Mouse (Mus musculus): ENCODE measurements around the gene Nmd3. TPM values are rescaled to one million over a fixed set of nuclear protein-coding genes. Genes with fewer than 3 reads are reported as not detected.

Gene Nmd3
- total and polyA plus RNA-seq, 2 experiments from 2014 or later = 8.0 to 56.0 TPM

GRCm38 (mm10) chr3:69722187-69722867, 542 bp downstream of the Nmd3 start:
- peak overlapping the region; percentile 75 for H3K4me2 ChIP-seq (ENCODE audit: low read depth, low read length, poor library complexity, severe bottlenecking)
- H3K9me3 ChIP-seq (ENCODE audit: low read length) = no peaks in the 10 kb centered on the region
- under 1% methylated on average over 51 of the region's 58 CpGs for WGBS
- H3K4me1 ChIP-seq (ENCODE audit: insufficient read depth, low read length) = peaks cover 6% of the 10 kb centered on the region; the same call in 1 of the 2 replicates
- peak overlapping the region; percentile 95 for H3K9ac ChIP-seq (replicated peaks; ENCODE audit: low read length, poor library complexity, severe bottlenecking)
- H3K4me3 ChIP-seq (ENCODE audit: low read depth, low read length) = peak overlapping the region; percentile 86
- no peaks in the 10 kb centered on the region for H3K36me3 ChIP-seq (ENCODE audit: insufficient read depth, low read length)
- H3K27ac ChIP-seq (ENCODE audit: low read depth, low read length) = peak overlapping the region; percentile 88
- TF ChIP-seq CTCF (IDR thresholded peaks at IDR 0.05) = no peak
- DNase-seq (ENCODE audit: low spot score) = peak; percentile 50
- no peaks in the 10 kb centered on the region for H3K27me3 ChIP-seq (ENCODE audit: insufficient read depth, low read length)
- ATAC-seq (ENCODE audit: low FRiP score) = peak; percentile 84

GRCm38 (mm10) chr3:69723161-69723560, 1.4 kb downstream of the Nmd3 start:
- DNase-seq (ENCODE audit: low spot score) = no peak
- H3K4me3 ChIP-seq (ENCODE audit: low read depth, low read length) = peak overlapping the region; percentile 86
- no peaks in the 10 kb centered on the region for H3K27me3 ChIP-seq (ENCODE audit: insufficient read depth, low read length)
- H3K4me1 ChIP-seq (ENCODE audit: insufficient read depth, low read length) = peaks cover 6% of the 10 kb centered on the region; the same call in 1 of the 2 replicates
- ATAC-seq (ENCODE audit: low FRiP score) = no peak
- H3K9ac ChIP-seq (replicated peaks; ENCODE audit: low read length, poor library complexity, severe bottlenecking) = peak overlapping the region; percentile 95
- H3K9me3 ChIP-seq (ENCODE audit: low read length) = no peaks in the 10 kb centered on the region
- no peak for TF ChIP-seq CTCF (IDR thresholded peaks at IDR 0.05)
- H3K27ac ChIP-seq (ENCODE audit: low read depth, low read length) = no peak overlapping the region
- no peaks in the 10 kb centered on the region for H3K36me3 ChIP-seq (ENCODE audit: insufficient read depth, low read length)
- 21% methylated on average over 7 of the region's 7 CpGs for WGBS
- H3K4me2 ChIP-seq (ENCODE audit: low read depth, low read length, poor library complexity, severe bottlenecking) = peak overlapping the region; percentile 75

GRCm38 (mm10) chr3:69730930-69731329, 9.1 kb downstream of the Nmd3 start:
- no peaks in the 10 kb centered on the region for H3K27me3 ChIP-seq (ENCODE audit: insufficient read depth, low read length)
- peaks cover 13% of the 10 kb centered on the region; the same call in 1 of the 2 replicates for H3K36me3 ChIP-seq (ENCODE audit: insufficient read depth, low read length)
- no peak overlapping the region for H3K27ac ChIP-seq (ENCODE audit: low read depth, low read length)
- H3K4me3 ChIP-seq (ENCODE audit: low read depth, low read length) = no peak overlapping the region
- no peaks in the 10 kb centered on the region for H3K9me3 ChIP-seq (ENCODE audit: low read length)
- no peak overlapping the region for H3K4me2 ChIP-seq (ENCODE audit: low read depth, low read length, poor library complexity, severe bottlenecking)
- no peaks in the 10 kb centered on the region for H3K4me1 ChIP-seq (ENCODE audit: insufficient read depth, low read length)
- DNase-seq (ENCODE audit: low spot score) = no peak
- no peak for TF ChIP-seq CTCF (IDR thresholded peaks at IDR 0.05)
- H3K9ac ChIP-seq (replicated peaks; ENCODE audit: low read length, poor library complexity, severe bottlenecking) = no peak overlapping the region
- ATAC-seq (ENCODE audit: low FRiP score) = no peak

- Histone ChIP-seq H3K27me3 (ENCODE audit: insufficient read depth, low read length) (no peaks in the 10 kb centered on the region), H3K36me3 (ENCODE audit: insufficient read depth, low read length) (peaks cover 20% of the 10 kb centered on the region; the same call in 1 of the 2 replicates), H3K4me1 (ENCODE audit: insufficient read depth, low read length) (no peaks in the 10 kb centered on the region), H3K4me2 (ENCODE audit: low read depth, low read length, poor library complexity, severe bottlenecking) (no peak overlapping the region), H3K9me3 (ENCODE audit: low read length) (no peaks in the 10 kb centered on the region), H3K4me3 (ENCODE audit: low read depth, low read length) (no peak overlapping the region), H3K27ac (ENCODE audit: low read depth, low read length) (no peak overlapping the region), H3K9ac (replicated peaks; ENCODE audit: low read length, poor library complexity, severe bottlenecking) (no peak overlapping the region)
- WGBS = 96% methylated on average over 2 of the region's 2 CpGs
- ATAC-seq (ENCODE audit: low FRiP score) (no peak), DNase-seq (ENCODE audit: low spot score) (no peak)
- no peak for TF ChIP-seq CTCF (IDR thresholded peaks at IDR 0.05)
Observed at GRCm38 (mm10) chr3:69733939-69734338, 12.2 kb downstream of the Nmd3 start.

- Histone ChIP-seq H3K36me3 (ENCODE audit: insufficient read depth, low read length) (peaks cover 17% of the 10 kb centered on the region), H3K27ac (ENCODE audit: low read depth, low read length) (no peak overlapping the region), H3K4me3 (ENCODE audit: low read depth, low read length) (no peak overlapping the region), H3K9me3 (ENCODE audit: low read length) (no peaks in the 10 kb centered on the region), H3K27me3 (ENCODE audit: insufficient read depth, low read length) (no peaks in the 10 kb centered on the region), H3K9ac (replicated peaks; ENCODE audit: low read length, poor library complexity, severe bottlenecking) (no peak overlapping the region), H3K4me2 (ENCODE audit: low read depth, low read length, poor library complexity, severe bottlenecking) (no peak overlapping the region), H3K4me1 (ENCODE audit: insufficient read depth, low read length) (no peaks in the 10 kb centered on the region)
- WGBS = 78% methylated on average over 3 of the region's 3 CpGs
- no peak for ATAC-seq (ENCODE audit: low FRiP score)
- peak; percentile 12 for DNase-seq (ENCODE audit: low spot score)
- peak; percentile 48 for TF ChIP-seq CTCF (IDR thresholded peaks at IDR 0.05)
Observed at GRCm38 (mm10) chr3:69755192-69755591, 33.4 kb downstream of the Nmd3 start.

GRCm38 (mm10) chr3:69755968-69756367, 34.2 kb downstream of the Nmd3 start:
- no peak overlapping the region for H3K9ac ChIP-seq (replicated peaks; ENCODE audit: low read length, poor library complexity, severe bottlenecking)
- no peaks in the 10 kb centered on the region for H3K9me3 ChIP-seq (ENCODE audit: low read length)
- no peak overlapping the region for H3K27ac ChIP-seq (ENCODE audit: low read depth, low read length)
- no peaks in the 10 kb centered on the region for H3K27me3 ChIP-seq (ENCODE audit: insufficient read depth, low read length)
- no peak overlapping the region for H3K4me2 ChIP-seq (ENCODE audit: low read depth, low read length, poor library complexity, severe bottlenecking)
- DNase-seq (ENCODE audit: low spot score) = no peak
- 81% methylated on average over 3 of the region's 3 CpGs for WGBS
- peaks cover 14% of the 10 kb centered on the region for H3K36me3 ChIP-seq (ENCODE audit: insufficient read depth, low read length)
- no peak overlapping the region for H3K4me3 ChIP-seq (ENCODE audit: low read depth, low read length)
- H3K4me1 ChIP-seq (ENCODE audit: insufficient read depth, low read length) = no peaks in the 10 kb centered on the region
- ATAC-seq (ENCODE audit: low FRiP score) = no peak
- TF ChIP-seq CTCF (IDR thresholded peaks at IDR 0.05) = no peak
